Mouse (Mus musculus): ENCODE data around the gene Gpr82. TPM values are rescaled to one million over a fixed set of nuclear protein-coding genes. Genes with fewer than 3 reads are reported as not detected.

Gene Gpr82
- polyA plus RNA-seq, 1 experiment = not detected

DNA sequence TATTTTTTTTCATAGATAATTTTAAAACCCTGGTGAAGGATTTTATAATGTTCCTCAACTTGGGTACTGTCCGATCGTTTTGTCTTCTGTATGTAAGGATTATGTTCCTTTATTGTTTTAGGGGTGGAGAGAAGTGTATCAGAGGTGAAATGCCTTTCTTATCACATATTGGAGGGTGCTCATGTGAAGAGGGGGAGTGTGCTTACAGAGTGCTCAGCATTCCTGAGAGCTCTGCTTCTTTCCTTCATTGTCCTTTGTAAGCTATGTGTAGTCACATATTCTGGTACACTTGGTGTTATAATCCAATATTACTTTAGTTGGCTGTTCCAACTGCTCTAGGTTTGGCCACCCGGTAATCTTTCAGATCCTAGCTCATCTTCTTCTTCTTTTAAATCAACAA, 39.5 kb downstream of the Gpr82 start:
- no peaks in the 10 kb centered on the region for H3K9me3 ChIP-seq (replicated peaks; ENCODE audit: control insufficient read depth, insufficient read depth, low read length, poor library complexity, severe bottlenecking)
- H3K4me3 ChIP-seq (ENCODE audit: low read depth, low read length) = no peak overlapping the region
- H3K9ac ChIP-seq (ENCODE audit: low read depth, poor library complexity, severe bottlenecking) = no peak overlapping the region
- H3K36me3 ChIP-seq (ENCODE audit: control insufficient read depth, insufficient read depth, low read length, poor library complexity, severe bottlenecking) = no peaks in the 10 kb centered on the region
- H3K27ac ChIP-seq (ENCODE audit: insufficient read depth, low read length) = no peak overlapping the region
- TF ChIP-seq EP300 (IDR thresholded peaks at IDR 0.05; ENCODE audit: insufficient read depth, low read depth, low read length) (no peak), CTCF (IDR thresholded peaks at IDR 0.05; ENCODE audit: low read depth, low read length) (no peak), POLR2A (IDR thresholded peaks at IDR 0.05; ENCODE audit: insufficient read depth, low read length) (no peak)
- H3K4me1 ChIP-seq (ENCODE audit: control insufficient read depth, insufficient read depth, low read length) = no peaks in the 10 kb centered on the region
- H3K27me3 ChIP-seq (ENCODE audit: control insufficient read depth, insufficient read depth, low read length, poor library complexity, severe bottlenecking) = no peaks in the 10 kb centered on the region

DNA sequence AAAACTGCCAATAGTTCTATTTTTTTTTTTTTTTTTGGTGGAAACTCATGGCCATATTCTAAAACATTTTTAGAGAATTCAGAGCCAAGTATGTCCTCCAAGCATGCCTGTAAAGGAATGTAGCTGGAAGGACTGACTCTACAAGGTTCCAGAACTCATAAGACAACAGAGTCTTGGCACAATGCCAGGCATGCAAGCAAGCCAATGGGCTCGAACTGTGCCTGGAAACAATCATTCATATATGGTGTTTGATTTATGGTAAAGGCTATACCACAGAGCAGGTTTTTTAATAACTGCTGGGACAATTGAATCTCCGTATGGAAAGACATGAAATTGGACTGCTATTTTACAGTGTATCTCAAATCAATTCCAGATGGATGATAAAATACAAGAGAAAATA, 43.9 kb downstream of the Gpr82 start:
- Histone ChIP-seq H3K27ac (ENCODE audit: insufficient read depth, low read length) (no peak overlapping the region), H3K36me3 (ENCODE audit: control insufficient read depth, insufficient read depth, low read length, poor library complexity, severe bottlenecking) (no peaks in the 10 kb centered on the region), H3K27me3 (ENCODE audit: control insufficient read depth, insufficient read depth, low read length, poor library complexity, severe bottlenecking) (no peaks in the 10 kb centered on the region), H3K4me3 (ENCODE audit: low read depth, low read length) (no peak overlapping the region), H3K9me3 (replicated peaks; ENCODE audit: control insufficient read depth, insufficient read depth, low read length, poor library complexity, severe bottlenecking) (no peaks in the 10 kb centered on the region), H3K9ac (ENCODE audit: low read depth, poor library complexity, severe bottlenecking) (no peak overlapping the region), H3K4me1 (ENCODE audit: control insufficient read depth, insufficient read depth, low read length) (no peaks in the 10 kb centered on the region)
- TF ChIP-seq EP300 (IDR thresholded peaks at IDR 0.05; ENCODE audit: insufficient read depth, low read depth, low read length) (no peak), CTCF (IDR thresholded peaks at IDR 0.05; ENCODE audit: low read depth, low read length) (no peak), POLR2A (IDR thresholded peaks at IDR 0.05; ENCODE audit: insufficient read depth, low read length) (no peak)

DNA sequence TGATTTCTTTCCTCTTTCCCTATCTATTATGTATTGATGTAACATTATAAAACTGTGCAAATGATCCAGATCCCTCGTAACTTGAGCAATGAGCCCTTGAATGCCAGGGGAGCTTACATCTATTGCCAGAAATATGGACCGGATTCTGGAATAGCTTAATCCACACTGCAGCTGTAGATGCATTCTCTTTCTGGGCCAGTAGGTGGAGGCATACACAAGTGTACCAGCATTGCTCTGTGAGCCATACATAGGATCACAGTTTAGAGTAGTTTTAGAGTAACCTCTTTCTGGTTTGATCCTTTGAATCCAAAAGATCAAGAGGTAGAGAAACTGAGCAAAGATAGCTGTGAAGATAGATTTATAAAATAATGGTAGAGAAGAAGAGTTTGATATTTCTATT, 49.0 kb downstream of the Gpr82 start:
- Histone ChIP-seq H3K36me3 (ENCODE audit: control insufficient read depth, insufficient read depth, low read length, poor library complexity, severe bottlenecking) (no peaks in the 10 kb centered on the region), H3K9me3 (replicated peaks; ENCODE audit: control insufficient read depth, insufficient read depth, low read length, poor library complexity, severe bottlenecking) (no peaks in the 10 kb centered on the region)
- no peak for TF ChIP-seq CTCF (IDR thresholded peaks at IDR 0.05; ENCODE audit: low read depth, low read length)
- TF ChIP-seq EP300 (IDR thresholded peaks at IDR 0.05; ENCODE audit: insufficient read depth, low read depth, low read length) = no peak
- TF ChIP-seq POLR2A (IDR thresholded peaks at IDR 0.05; ENCODE audit: insufficient read depth, low read length) = no peak

More for the DNA sequence above, 49.0 kb downstream of the Gpr82 start:
- Histone ChIP-seq H3K27ac (ENCODE audit: insufficient read depth, low read length) (no peak overlapping the region), H3K4me1 (ENCODE audit: control insufficient read depth, insufficient read depth, low read length) (no peaks in the 10 kb centered on the region), H3K9ac (ENCODE audit: low read depth, poor library complexity, severe bottlenecking) (no peak overlapping the region), H3K27me3 (ENCODE audit: control insufficient read depth, insufficient read depth, low read length, poor library complexity, severe bottlenecking) (no peaks in the 10 kb centered on the region), H3K4me3 (ENCODE audit: low read depth, low read length) (no peak overlapping the region)

Other genes starting within 250 kb of the Gpr82 start
- gene Nyx, start 195.3 kb upstream of the Gpr82 start, polyA plus RNA-seq (2011; ENCODE audit: insufficient read depth, insufficient read length, low read depth, missing spikeins) = not detected in 2 replicates
- gene Gpr34, start 29.3 kb upstream of the Gpr82 start, polyA plus RNA-seq (2011; ENCODE audit: insufficient read depth, insufficient read length, low read depth, missing spikeins) = not detected in 2 replicates
- gene Cask, start 190.0 kb downstream of the Gpr82 start, polyA plus RNA-seq (2011; ENCODE audit: insufficient read depth, insufficient read length, low read depth, missing spikeins) = 25.5 and 34.7 TPM in 2 replicates